Comparison of ENCODE assay signal across 22 mouse cellular contexts in genomic region chr1:90738913-90739312, GRCm38 (mm10).
"Had no signal": no experiment of that assay in that cellular context is flagged by ENCODE, and none has a peak within 500 bp of the region (broad histone marks: within the 10 kb centered on the region; RNA-seq: fewer than 3 reads in every experiment).

No protein-coding gene starts in this region.

- H3K4me1 ChIP-seq: liver, embryonic 12.5 days; liver, embryonic 15.5 days had no signal

- H3K27me3 ChIP-seq: limb, embryonic 13.5 days; liver, embryonic 12.5 days; liver, embryonic 15.5 days; lung, embryonic 15.5 days; neural tube, embryonic 12.5 days; neural tube, embryonic 15.5 days had no signal

- H3K4me2 ChIP-seq: limb, embryonic 13.5 days; liver, embryonic 12.5 days; liver, embryonic 15.5 days; lung, embryonic 15.5 days; midbrain, embryonic 11.5 days; neural tube, embryonic 12.5 days; neural tube, embryonic 15.5 days had no signal

- DNase-seq: kidney, postnatal 25 days; layer of hippocampus, adult 9-11 months; liver; lung, adult 18-20 months; lung, postnatal 10 days; lung, postnatal 36 days; midbrain, embryonic 14.5 days; right cerebral cortex, adult 18-20 months; right cerebral cortex, postnatal 14 days; right cerebral cortex, postnatal 4 days; thymus, adult 18-20 months; thymus, postnatal 36 days had no signal

- ATAC-seq: liver, embryonic 12.5 days had no signal

- H3K27ac ChIP-seq: kidney, postnatal 0 days; layer of hippocampus, adult 2 months; limb, embryonic 10.5 days; limb, embryonic 13.5 days; liver, embryonic 12.5 days; liver, embryonic 15.5 days; lung, embryonic 15.5 days; neural tube, embryonic 12.5 days; neural tube, embryonic 15.5 days had no signal

- H3K36me3 ChIP-seq: limb, embryonic 10.5 days; limb, embryonic 13.5 days; liver, embryonic 12.5 days; liver, embryonic 15.5 days; lung, embryonic 15.5 days; neural tube, embryonic 12.5 days; neural tube, embryonic 15.5 days had no signal

- H3K9ac ChIP-seq: limb, embryonic 13.5 days; liver, embryonic 12.5 days; liver, embryonic 15.5 days; lung, embryonic 15.5 days; neural tube, embryonic 12.5 days; neural tube, embryonic 15.5 days had no signal

- H3K9me3 ChIP-seq: limb, embryonic 10.5 days; limb, embryonic 13.5 days; liver, embryonic 12.5 days; liver, embryonic 15.5 days; lung, embryonic 15.5 days; neural tube, embryonic 12.5 days; neural tube, embryonic 15.5 days had no signal

- H3K4me3 ChIP-seq: layer of hippocampus, adult 2 months; limb, embryonic 10.5 days; limb, embryonic 13.5 days; liver, embryonic 12.5 days; liver, embryonic 15.5 days; lung, embryonic 15.5 days; neural tube, embryonic 12.5 days; neural tube, embryonic 15.5 days had no signal
